Mouse (Mus musculus): ENCODE measurements around the gene Ubox5. TPM values are rescaled to one million over a fixed set of nuclear protein-coding genes. Genes with fewer than 3 reads are reported as not detected.
"Not testable (repeated sequence)": the region's sequence is repeated elsewhere in the genome, so short reads cannot be mapped to it uniquely, and the experiment has no call there.

Ubox5 gene
- polyA plus RNA-seq, 1 experiment, result 9.8 TPM

GRCm38 (mm10) chr2:130579791-130580190 is 50.0 kb downstream of the Ubox5 start:
- no peak for DNase-seq (ENCODE audit: extremely low spot score in 1 of 2, low spot score in 1 of 2)

GRCm38 (mm10) chr2:130578148-130578547 is 51.7 kb downstream of the Ubox5 start:
- peak in 1 of 2 experiments; percentile 87 for DNase-seq (ENCODE audit: extremely low spot score in 1 of 2, low spot score in 1 of 2)

- DNase-seq (ENCODE audit: extremely low spot score in 1 of 2, low spot score in 1 of 2), result peak in 1 of 2 experiments; percentile 42
Measured at GRCm38 (mm10) chr2:130577632-130578031, 52.2 kb downstream of the Ubox5 start.

- no peak for DNase-seq (ENCODE audit: extremely low spot score in 1 of 2, low spot score in 1 of 2)
Measured at GRCm38 (mm10) chr2:130577021-130577420, 52.8 kb downstream of the Ubox5 start.

- DNase-seq (ENCODE audit: extremely low spot score in 1 of 2, low spot score in 1 of 2), result not testable (repeated sequence)
Measured at GRCm38 (mm10) chr2:130576564-130576963, 53.3 kb downstream of the Ubox5 start.

GRCm38 (mm10) chr2:130575873-130576272 is 54.0 kb downstream of the Ubox5 start, which contains the start of gene Oxt:
Oxt (plus strand) TSS chr2:130576173.
- no peak for DNase-seq (ENCODE audit: extremely low spot score in 1 of 2, low spot score in 1 of 2)

- DNase-seq (ENCODE audit: extremely low spot score in 1 of 2, low spot score in 1 of 2), result no peak
Measured at GRCm38 (mm10) chr2:130574960-130575359, 54.9 kb downstream of the Ubox5 start.

GRCm38 (mm10) chr2:130569926-130570325 is 59.9 kb downstream of the Ubox5 start:
- DNase-seq (ENCODE audit: extremely low spot score in 1 of 2, low spot score in 1 of 2), result no peak

- no peak for DNase-seq (ENCODE audit: extremely low spot score in 1 of 2, low spot score in 1 of 2)
Measured at GRCm38 (mm10) chr2:130568921-130569320, 60.9 kb downstream of the Ubox5 start.

- no peak for DNase-seq (ENCODE audit: extremely low spot score in 1 of 2, low spot score in 1 of 2)
Measured at GRCm38 (mm10) chr2:130564983-130565382, 64.9 kb downstream of the Ubox5 start.

- peak in 1 of 2 experiments; percentile 25 for DNase-seq (ENCODE audit: extremely low spot score in 1 of 2, low spot score in 1 of 2)
Measured at GRCm38 (mm10) chr2:130564063-130564462, 65.8 kb downstream of the Ubox5 start.

GRCm38 (mm10) chr2:130563212-130564055 is 66.4 kb downstream of the Ubox5 start, which contains the start of gene Mrps26:
Mrps26 (plus strand) TSS chr2:130563742.
- DNase-seq (ENCODE audit: extremely low spot score in 1 of 2, low spot score in 1 of 2), result peak; percentile 87 to 95

GRCm38 (mm10) chr2:130558015-130558414 is 71.8 kb downstream of the Ubox5 start:
- no peak for DNase-seq (ENCODE audit: extremely low spot score in 1 of 2, low spot score in 1 of 2)

GRCm38 (mm10) chr2:130557462-130557861 is 72.4 kb downstream of the Ubox5 start:
- DNase-seq (ENCODE audit: extremely low spot score in 1 of 2, low spot score in 1 of 2), result no peak

- no peak for DNase-seq (ENCODE audit: extremely low spot score in 1 of 2, low spot score in 1 of 2)
Measured at GRCm38 (mm10) chr2:130556292-130556691, 73.5 kb downstream of the Ubox5 start.

GRCm38 (mm10) chr2:130554841-130555240 is 75.0 kb downstream of the Ubox5 start:
- DNase-seq (ENCODE audit: extremely low spot score in 1 of 2, low spot score in 1 of 2), result no peak

GRCm38 (mm10) chr2:130546957-130547356 is 82.9 kb downstream of the Ubox5 start:
- DNase-seq (ENCODE audit: extremely low spot score in 1 of 2, low spot score in 1 of 2), result no peak

GRCm38 (mm10) chr2:130540266-130540665 is 89.6 kb downstream of the Ubox5 start:
- no peak for DNase-seq (ENCODE audit: extremely low spot score in 1 of 2, low spot score in 1 of 2)
